Mouse (Mus musculus): ENCODE results near the gene Gm42688. TPM values are rescaled to one million over a fixed set of nuclear protein-coding genes. Genes with fewer than 3 reads are reported as not detected.
"Not testable (repeated sequence)": the region's sequence is repeated elsewhere in the genome, so short reads cannot be mapped to it uniquely, and the experiment has no call there.

Gm42688 gene
- total RNA-seq, 2 experiments from 2014 or later, result 3.9 to 5.0 TPM

GRCm38 (mm10) chr6:83159456-83159855 lies 58.0 kb downstream of the Gm42688 start:
- intact Hi-C loops (cut with DNase I), result loop anchor here (2.0 kb wide), 2 partner anchors 45 to 163 kb away; partner anchors contain the start of gene Mogs
- not testable (repeated sequence) for DNase-seq (ENCODE audit: low spot score in 2 of 2)

Small RNA genes lying within 50 kb of the gene (microRNA-seq; reads per million reads assigned to microRNA genes)
- 0 reads per million in 2 experiments for gene Mir3470a

Other genes starting within 250 kb of the Gm42688 start
- 10 to 100 TPM; 37.5 to 40.6 TPM for gene Sema4f, start 161.8 kb upstream of the Gm42688 start, total RNA-seq (2021)
- gene M1ap, start 154.7 kb upstream of the Gm42688 start, total RNA-seq (2021), result not detected
- gene Dok1, start 68.1 kb upstream of the Gm42688 start, total RNA-seq (2021), result 1 to 10 TPM; 1.1 to 1.6 TPM
- 1 to 10 TPM; 1.9 to 2.7 TPM for gene Loxl3, start 67.4 kb upstream of the Gm42688 start, total RNA-seq (2021)
- gene Aup1, start 47.1 kb upstream of the Gm42688 start, total RNA-seq (2021), result 100 to 1,000 TPM; 100 to 114 TPM
- gene Htra2, start 46.3 kb upstream of the Gm42688 start, total RNA-seq (2021), result 10 to 100 TPM; 42.9 to 45.4 TPM
- gene Dqx1, start 43.8 kb upstream of the Gm42688 start, total RNA-seq (2021), result under 1 TPM; 0.25 to 0.99 TPM
- gene Tlx2, start 31.3 kb upstream of the Gm42688 start, total RNA-seq (2021), result not detected
- 10 to 100 TPM; 21.3 to 24.4 TPM for gene Pcgf1, start 23.7 kb upstream of the Gm42688 start, total RNA-seq (2021)
- gene Lbx2, start 15.2 kb upstream of the Gm42688 start, total RNA-seq (2021), result under 1 TPM in 1 of 2 experiments, not detected in 1; 0.46 TPM
- 1 to 10 TPM; 3.2 to 4.1 TPM for gene Ccdc142, start within 50 bp of the Gm42688 start, total RNA-seq (2021)
- 10 to 100 TPM; 60.3 to 66.6 TPM for gene Mrpl53, start 7.4 kb downstream of the Gm42688 start, total RNA-seq (2021)
- gene Mogs, start 13.9 kb downstream of the Gm42688 start, total RNA-seq (2021), result 10 to 100 TPM; 27.2 to 28.0 TPM
- 10 to 100 TPM; 36.7 to 48.7 TPM for gene Wbp1, start 19.9 kb downstream of the Gm42688 start, total RNA-seq (2021)
- 10 to 100 TPM; 11.2 to 21.3 TPM for gene Ino80b, start 23.8 kb downstream of the Gm42688 start, total RNA-seq (2021)
- gene Rtkn, start 33.8 kb downstream of the Gm42688 start, total RNA-seq (2021), result 10 to 100 TPM; 51.2 to 76.8 TPM
- gene Wdr54, start 54.8 kb downstream of the Gm42688 start, total RNA-seq (2021), result 10 to 100 TPM; 28.8 to 29.1 TPM
- 10 to 100 TPM; 28.8 to 30.2 TPM for gene 1700003E16Rik, start 54.8 kb downstream of the Gm42688 start, total RNA-seq (2021)
- 100 to 1,000 TPM; 329 to 365 TPM for gene Dctn1, start 64.3 kb downstream of the Gm42688 start, total RNA-seq (2021)
- 1 to 10 TPM; 2.3 to 2.5 TPM for gene Slc4a5, start 118.2 kb downstream of the Gm42688 start, total RNA-seq (2021)
- gene Mthfd2, start 224.3 kb downstream of the Gm42688 start, total RNA-seq (2021), result 1 to 10 TPM; 5.0 to 6.3 TPM
- gene Mob1a, start 224.4 kb downstream of the Gm42688 start, total RNA-seq (2021), result 10 to 100 TPM; 20.0 to 20.2 TPM
- gene Bola3, start 247.5 kb downstream of the Gm42688 start, total RNA-seq (2021), result 10 to 100 TPM; 52.3 to 56.5 TPM